Mouse (Mus musculus): ENCODE measurements around the gene Hecw2.

- TF ChIP-seq CTCF (conservative IDR thresholded peaks at IDR 0.05; ENCODE audit: low read length): no peak
- TF ChIP-seq POU5F1 (IDR thresholded peaks at IDR 0.05; ENCODE audit: borderline replicate concordance, low read length): no peak
- TF ChIP-seq NANOG (IDR thresholded peaks at IDR 0.05; ENCODE audit: borderline replicate concordance, low read length): no peak
These were observed 399.9 kb downstream of the Hecw2 start for GRCm38 (mm10) chr1:53795081-53795480.
